Mouse (Mus musculus): ENCODE results near the gene Gnpda2. TPM values are rescaled to one million over a fixed set of nuclear protein-coding genes. Genes with fewer than 3 reads are reported as not detected.
A peak's percentile ranks its signal among the peaks of the same experiment; 100 is the strongest.

Gene Gnpda2
- 1 to 10 TPM; 3.2 to 5.5 (median 4.1) TPM for total RNA-seq (2022)

DNA sequence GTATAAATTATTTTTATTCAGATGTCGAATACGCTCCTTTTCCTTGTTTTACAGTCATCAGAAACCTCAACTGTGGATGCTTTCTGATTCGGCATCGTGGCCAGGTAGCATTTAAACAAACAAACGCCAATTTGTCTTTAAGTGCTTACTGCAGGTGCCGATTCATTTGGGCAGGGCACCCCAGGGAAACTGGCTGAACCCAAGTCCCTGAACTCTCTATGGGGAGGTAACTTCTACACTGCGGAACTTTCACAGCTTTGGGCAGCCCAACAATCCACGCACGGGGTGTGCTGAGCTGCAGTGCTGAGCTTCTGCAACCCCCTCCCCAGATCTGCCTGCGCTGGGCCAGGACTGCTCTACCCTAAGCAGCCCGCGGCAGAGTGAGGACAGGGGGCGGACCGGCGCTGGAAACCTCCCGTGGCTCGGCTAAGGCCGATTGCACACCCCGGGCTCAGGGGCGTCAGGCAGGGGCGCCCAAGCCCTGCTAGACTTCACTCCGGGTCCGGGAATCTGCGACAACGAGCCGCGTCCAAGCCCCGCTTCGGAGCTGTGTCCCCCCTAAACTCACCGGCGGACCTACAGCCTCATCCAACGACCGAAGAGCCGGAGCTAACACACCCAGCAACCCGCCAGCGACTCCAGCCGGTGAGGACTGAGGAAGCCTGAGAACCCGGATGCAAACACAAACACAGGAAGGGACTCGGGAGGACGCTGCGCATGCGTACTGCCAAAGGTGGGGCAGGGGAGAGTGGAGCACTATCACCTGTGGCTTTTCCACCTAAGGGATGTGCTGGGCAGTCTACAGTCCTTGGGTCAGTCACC, at the start of gene Gnpda2:
TSS of gene Gnpda2 (minus strand) at position 701 of the 822 bp plus-strand sequence.
- peak; percentile 57 to 65 for DNase-seq (ENCODE audit: low spot score in 2 of 2)

DNA sequence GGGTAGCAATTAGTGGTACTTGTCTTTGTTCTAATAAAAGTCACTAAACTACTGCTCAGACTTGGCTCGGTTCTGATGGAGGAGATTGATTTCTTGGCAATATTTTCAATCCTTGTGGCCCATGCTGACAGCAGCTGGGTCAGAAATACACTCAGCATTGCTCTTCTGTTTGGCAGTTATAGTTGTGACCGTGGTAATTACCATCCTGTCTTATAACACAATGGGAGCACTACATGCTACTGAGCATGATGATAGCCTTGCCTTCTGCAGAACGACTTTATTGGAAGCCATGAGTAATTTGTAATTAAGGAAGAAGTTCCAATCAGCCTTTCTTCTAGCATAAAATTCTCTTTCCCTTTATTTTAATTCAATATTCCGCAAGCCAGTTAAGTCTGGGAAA, 42.6 kb upstream of the Gnpda2 start:
- DNase-seq (ENCODE audit: low spot score in 2 of 2), result no peak

DNA sequence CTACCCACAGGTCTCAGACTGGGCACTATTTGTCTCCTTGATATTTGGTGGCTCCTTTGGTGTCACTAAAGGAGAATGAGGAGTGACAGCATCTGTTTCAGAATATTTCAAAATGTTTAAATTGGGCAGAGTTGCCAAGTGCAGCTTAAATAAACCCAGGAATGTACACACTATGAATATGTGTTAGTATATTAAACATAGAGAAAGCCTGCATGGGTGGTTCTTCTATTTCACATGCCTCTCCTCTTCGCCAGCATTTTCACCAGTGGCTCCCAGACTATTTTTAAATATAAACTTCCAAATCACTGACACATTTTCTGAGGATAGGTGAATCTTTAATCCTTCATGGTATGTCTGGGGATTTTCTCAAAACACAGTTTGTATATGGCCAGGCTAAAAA, 28.8 kb upstream of the Gnpda2 start:
- no peak for DNase-seq (ENCODE audit: low spot score in 2 of 2)

DNA sequence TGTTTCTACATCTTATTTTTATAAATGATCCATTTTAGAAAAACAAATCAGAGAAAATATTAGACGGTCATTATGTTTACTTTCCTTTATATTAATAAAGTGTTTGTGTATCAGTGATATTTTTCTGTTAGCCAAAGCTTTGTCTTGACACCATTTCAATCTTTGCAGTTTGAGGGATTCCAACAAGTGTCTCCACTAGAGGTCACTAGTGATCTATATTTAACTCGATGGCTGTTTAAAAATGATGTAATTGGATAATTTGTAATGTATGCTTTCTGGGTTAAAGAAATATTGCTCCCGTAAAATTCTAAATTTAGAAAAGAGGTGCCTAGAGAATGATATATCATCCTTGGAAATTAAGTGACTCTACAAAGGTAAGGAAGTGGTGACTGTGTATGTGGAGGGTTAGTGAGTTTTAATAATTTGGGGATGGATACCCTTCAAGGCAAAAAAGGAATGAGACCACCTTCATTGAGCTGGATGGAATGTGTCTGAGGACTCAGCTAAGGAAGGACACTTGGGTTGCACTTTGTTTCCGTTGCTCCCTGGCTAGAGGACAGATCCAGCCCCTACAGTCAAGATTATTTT, 21.2 kb upstream of the Gnpda2 start:
- DNase-seq (ENCODE audit: low spot score in 2 of 2), result no peak

DNA sequence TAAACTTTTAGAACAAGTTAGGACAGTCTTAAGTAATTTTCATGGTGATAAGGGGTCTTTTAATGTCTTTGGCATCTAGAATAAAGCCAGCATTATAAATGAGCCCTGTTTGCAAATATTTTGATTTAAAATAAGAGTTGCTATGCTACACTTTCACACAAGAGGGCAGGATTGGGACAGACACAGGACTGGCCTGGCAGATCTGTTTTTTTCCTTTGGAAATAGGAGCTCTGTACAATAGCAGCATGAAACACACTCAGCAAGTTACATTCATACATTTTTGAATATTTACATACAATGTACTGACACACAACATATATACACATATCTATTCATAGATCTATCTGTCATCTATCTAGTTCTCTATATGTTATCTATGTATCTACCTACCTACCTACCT, 8.9 kb upstream of the Gnpda2 start:
- no peak for DNase-seq (ENCODE audit: low spot score in 2 of 2)

DNA sequence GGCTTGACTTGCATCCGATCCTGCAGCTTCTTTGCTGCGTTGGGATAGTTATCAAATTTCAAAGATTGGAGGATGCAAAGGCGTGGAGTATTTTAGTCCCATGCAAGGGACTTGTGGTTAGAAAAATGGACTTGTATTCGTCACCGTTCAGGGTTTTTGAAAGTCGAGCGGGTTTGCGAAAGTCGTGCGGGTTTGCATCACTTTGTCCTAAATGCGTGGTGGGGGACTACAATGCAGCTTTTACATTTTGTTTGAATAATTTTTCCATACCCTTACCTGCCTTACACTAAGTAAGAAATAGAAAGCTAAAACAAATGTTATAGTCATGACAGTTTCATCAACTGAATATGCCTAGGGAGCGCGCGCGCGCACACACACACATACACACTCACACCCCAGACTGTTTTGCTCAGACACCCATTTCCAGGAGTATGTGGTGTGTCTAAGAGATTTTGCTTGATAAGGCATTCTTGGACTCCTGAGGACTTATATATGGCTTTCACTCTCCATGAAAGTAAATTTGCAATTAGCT, 34.7 kb downstream of the Gnpda2 start:
- no peak for DNase-seq (ENCODE audit: low spot score in 2 of 2)

DNA sequence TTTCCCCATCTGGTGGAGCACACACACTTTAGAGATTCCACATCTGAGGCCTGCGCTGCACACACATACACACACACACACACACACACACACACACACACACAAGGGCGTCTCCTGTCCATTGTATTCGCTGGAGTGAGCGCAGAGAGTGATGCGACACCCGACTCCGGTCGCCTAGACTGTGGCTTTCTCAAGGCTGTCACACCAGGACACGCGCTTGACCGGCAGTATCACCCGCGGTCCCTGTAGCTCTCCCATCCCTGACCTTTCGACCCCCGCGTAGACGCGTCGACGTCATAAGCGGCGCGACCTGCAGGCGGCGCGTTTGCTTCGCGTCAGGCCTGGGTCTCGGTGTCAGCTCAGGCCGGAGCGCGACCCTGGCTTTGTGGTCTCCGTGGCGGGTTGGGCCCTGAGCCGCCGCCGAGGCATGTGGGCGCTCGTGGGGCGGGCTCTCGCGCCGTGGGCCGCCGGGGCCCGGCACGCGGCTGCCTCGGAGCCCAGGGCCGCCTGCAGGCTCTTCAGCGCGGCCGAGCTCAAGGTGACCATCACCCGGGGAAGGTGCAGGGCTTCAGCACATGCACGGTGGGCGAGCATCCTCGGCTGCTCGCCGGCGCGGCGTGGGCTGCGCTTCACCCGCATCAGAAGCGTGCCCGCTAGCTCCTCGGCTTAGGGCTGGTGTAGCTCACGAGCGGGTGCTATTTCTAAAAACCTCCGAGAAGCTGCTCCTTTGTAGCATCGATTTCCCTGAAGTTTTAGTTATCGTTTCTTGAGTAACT, 35.3 kb downstream of the Gnpda2 start, which contains the start of gene Guf1:
TSS of gene Guf1 (plus strand) at position 296 of the 776 bp plus-strand sequence.
- DNase-seq (ENCODE audit: low spot score in 2 of 2), result peak; percentile 91

DNA sequence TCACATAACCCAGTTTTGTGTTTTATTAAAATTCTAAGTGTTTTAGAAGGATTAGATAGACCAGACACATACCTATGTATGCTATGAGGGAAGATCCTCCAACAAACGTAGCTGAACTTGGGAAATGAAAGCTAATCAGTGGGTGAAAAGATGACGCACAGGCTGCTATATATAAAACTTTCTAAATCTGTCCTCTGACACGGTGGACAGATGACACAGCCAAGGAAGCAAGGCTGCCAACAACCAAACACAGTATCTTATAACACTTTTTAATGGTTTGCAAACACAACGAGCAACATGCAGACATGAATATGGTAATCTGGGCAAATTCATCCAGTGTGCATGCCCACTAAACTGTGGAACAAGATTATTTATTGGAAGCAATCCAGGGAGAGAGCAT, 49.7 kb downstream of the Gnpda2 start, which contains the start of gene Yipf7:
TSS of gene Yipf7 (minus strand) at position 160 of the 400 bp plus-strand sequence.
- peak; percentile 14 to 40 for DNase-seq (ENCODE audit: low spot score in 2 of 2)

DNA sequence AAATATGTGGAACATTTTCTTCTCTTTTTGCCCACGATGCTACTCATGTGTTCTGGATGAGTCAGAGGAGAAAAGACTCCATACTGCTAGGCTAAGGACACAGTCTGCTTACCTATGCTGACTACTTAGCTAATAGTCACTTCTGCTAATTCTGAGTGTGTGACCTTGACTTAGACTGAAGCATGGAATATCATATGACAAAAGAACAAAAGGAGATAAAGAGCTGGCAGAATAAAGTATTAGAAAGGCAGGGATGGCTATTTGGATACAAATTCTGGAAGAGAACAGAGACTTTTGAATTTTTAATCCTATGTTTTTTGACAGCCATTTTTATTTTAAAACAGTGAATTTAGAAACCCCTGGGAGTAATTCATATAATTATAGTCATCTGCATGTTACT, 50.5 kb downstream of the Gnpda2 start:
- no peak for DNase-seq (ENCODE audit: low spot score in 2 of 2)

DNA sequence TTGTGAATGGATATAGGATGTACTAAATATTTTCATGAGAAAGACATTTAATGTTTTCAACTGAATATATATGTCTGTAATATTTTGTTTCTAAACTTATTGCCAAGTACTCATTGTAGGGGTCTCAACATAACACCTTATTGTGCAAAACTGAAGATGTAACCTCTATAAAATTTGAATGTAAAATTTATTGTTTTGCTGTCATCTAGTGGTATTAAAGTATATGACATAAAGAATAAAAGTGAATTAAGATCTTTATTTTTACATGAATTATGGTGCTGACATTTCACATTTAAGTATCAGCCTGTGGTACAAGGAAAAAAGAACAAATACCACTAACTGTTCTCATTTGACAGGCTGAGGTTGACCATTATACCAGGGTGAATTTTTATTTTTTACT, 68.2 kb downstream of the Gnpda2 start:
- no peak for DNase-seq (ENCODE audit: low spot score in 2 of 2)

Other genes with a start within 250 kb of the Gnpda2 start
- 10 to 100 TPM; 76.0 to 98.4 (median 88.5) TPM for gene Yipf7, start 49.7 kb downstream of the Gnpda2 start, total RNA-seq (2022)
- 10 to 100 TPM; 13.7 to 16.1 (median 15.2) TPM for gene Guf1, start 35.4 kb downstream of the Gnpda2 start, total RNA-seq (2022)